Mouse (Mus musculus) intestine, embryonic 14.5 days (tissue): ENCODE results near the gene Rab4a. TPM values are rescaled to one million over a fixed set of nuclear protein-coding genes. Genes with fewer than 3 reads are reported as not detected.

ENCODE experiments used
- ATAC-seq: fragments of 200-750 bp; cut with Nextera tagmentation; replicated peaks from 2 replicates; pipeline ENCODE4 v1.8.0; 2017; ENCODE audit warnings: low read depth, moderate number of reproducible peaks, moderate TSS enrichment, moderate library complexity; ENCODE audit not compliant: low FRiP score, low TSS enrichment
- DNase-seq: peaks from one replicate; pipeline ENCODE4 v3.0.0-alpha.2; 2018; ENCODE audit warnings: low spot score
- H3K27ac ChIP-seq: fragments of 300-500 bp; sonication (generic); 2 replicates; pipeline ENCODE4 v1.5.1; 2014; ENCODE audit warnings: low read depth, mild to moderate bottlenecking, control low read depth
- H3K27me3 ChIP-seq: fragments of 300-500 bp; sonication (generic); replicated peaks from 2 replicates; pipeline ENCODE4 v1.6.1; 2014; ENCODE audit warnings: low read length, control low read depth; ENCODE audit not compliant: control insufficient read depth, insufficient read depth
- H3K36me3 ChIP-seq: fragments of 300-500 bp; sonication (generic); 2 replicates; pipeline ENCODE4 v1.6.1; 2014; ENCODE audit warnings: low read length, control low read depth; ENCODE audit not compliant: control insufficient read depth, insufficient read depth
- H3K4me1 ChIP-seq: fragments of 300-500 bp; sonication (generic); replicated peaks from 2 replicates; pipeline ENCODE4 v1.6.1; 2014; ENCODE audit warnings: low read length, control low read depth, mixed read lengths; ENCODE audit not compliant: control insufficient read depth, insufficient read depth
- H3K4me2 ChIP-seq: fragments of 300-500 bp; sonication (generic); 2 replicates; pipeline ENCODE4 v1.6.1; 2014; ENCODE audit warnings: low read length
- H3K4me3 ChIP-seq: fragments of 300-500 bp; sonication (generic); 2 replicates; pipeline ENCODE4 v1.5.1; 2014; ENCODE audit warnings: low read depth, low read length, control low read depth, mixed read lengths
- H3K9ac ChIP-seq: fragments of 300-500 bp; sonication (generic); 2 replicates; pipeline ENCODE4 v1.6.1; 2014; ENCODE audit warnings: mild to moderate bottlenecking, low read length
- H3K9me3 ChIP-seq: fragments of 300-500 bp; sonication (generic); 2 replicates; pipeline ENCODE4 v1.6.1; 2016; ENCODE audit warnings: low read length, control low read depth; ENCODE audit not compliant: control insufficient read depth
- WGBS: fragments of 180-500 bp; shearing (Covaris S2); extraction: QIAGEN DNeasy Blood & Tissue Kit; methylation state at CpG from one replicate; pipeline ENCODE4 v1.1.7; 2014; 5-methylcytosine and 5-hydroxymethylcytosine counted together
- polyA plus RNA-seq: library from polyadenylated mRNA; unstranded; fragments of >200 nt; fragmentation: Nextera tagmentation; extraction: Ambion mirVana; gene quantifications from 2 replicates; pipeline ENCODE4 v1.2.1, GENCODE M21; 2014

The Rab4a gene
- polyA plus RNA-seq, 1 experiment from 2014 or later = 52.0 TPM

DNA sequence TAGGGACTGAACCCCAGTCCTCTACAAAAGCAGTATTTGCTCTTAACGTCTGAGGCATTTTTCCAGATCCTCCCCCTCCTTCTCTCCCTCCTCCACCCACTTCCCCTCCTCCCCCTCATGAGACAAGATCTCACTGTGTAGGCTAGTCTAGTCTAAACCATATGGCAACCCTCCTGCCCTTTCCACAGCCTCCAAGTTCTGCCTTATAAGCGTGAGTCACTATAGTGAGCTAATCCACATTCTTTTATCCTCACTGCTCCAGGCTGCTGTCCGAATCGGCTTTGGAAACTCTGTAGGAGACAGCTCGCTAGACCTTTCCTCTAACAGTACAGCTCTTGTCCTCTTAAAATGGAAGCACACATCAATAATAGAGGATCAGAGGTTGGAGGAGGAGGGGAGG lies 61.2 kb downstream of the Rab4a start:
- no peak overlapping the region for H3K4me3 ChIP-seq
- no peak overlapping the region for H3K9ac ChIP-seq
- no peak for DNase-seq
- H3K36me3 ChIP-seq = no peaks in the 10 kb centered on the region
- no peak for ATAC-seq
- H3K9me3 ChIP-seq = no peaks in the 10 kb centered on the region
- no peak overlapping the region for H3K27ac ChIP-seq
- no peak overlapping the region for H3K4me2 ChIP-seq
- H3K27me3 ChIP-seq = 0 out of 2 replicates have a peak, but pooled peaks cover 2% of the 10 kb centered on the region
- WGBS = 27% methylated on average over 5 of the region's 5 CpGs
- H3K4me1 ChIP-seq = no peaks in the 10 kb centered on the region

DNA sequence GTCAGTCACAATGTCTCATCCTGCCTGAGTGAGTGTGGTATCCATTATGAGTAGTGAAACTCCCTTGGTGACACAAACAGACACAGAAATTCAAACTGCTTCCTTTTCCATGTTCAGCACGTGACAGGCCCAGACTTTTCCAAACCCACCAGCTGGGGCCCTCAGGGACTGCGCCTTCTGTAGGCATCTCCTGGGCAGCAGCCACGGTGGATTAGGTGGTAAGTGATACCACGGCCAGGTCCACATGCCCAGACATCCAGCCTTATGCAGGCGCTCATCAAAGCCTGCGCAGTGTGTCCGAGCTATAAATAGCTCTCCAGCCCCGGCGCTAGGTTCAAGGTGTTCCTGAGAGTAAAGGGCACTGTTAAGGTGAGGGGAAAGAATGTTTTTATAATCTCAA lies 66.3 kb downstream of the Rab4a start:
- Histone ChIP-seq H3K4me2 (no peak overlapping the region), H3K27ac (no peak overlapping the region), H3K27me3 (no peaks in the 10 kb centered on the region), H3K4me3 (no peak overlapping the region), H3K9ac (no peak overlapping the region), H3K36me3 (no peaks in the 10 kb centered on the region), H3K9me3 (no peaks in the 10 kb centered on the region), H3K4me1 (no peaks in the 10 kb centered on the region)
- no peak for ATAC-seq
- WGBS = 75% methylated on average over 9 of the region's 9 CpGs
- DNase-seq = no peak

DNA sequence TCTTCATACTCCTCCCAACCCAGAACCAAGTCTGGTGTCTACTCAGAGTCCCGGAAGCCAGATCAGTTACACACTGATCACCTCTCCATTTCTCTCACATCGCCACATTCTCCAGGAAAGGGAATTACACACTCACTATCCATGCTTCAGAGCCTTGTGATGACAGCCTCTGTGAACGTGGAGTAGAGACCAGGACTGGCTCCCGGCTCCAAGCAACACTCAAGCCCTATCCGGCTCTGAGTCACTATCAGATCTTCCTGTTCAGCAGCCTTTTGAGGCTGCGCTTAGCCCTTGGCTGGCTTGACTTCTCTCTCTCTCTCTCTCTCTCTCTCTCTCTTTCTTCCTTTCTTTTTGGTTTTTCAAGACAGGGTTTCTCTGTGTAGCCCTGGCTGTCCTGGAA lies 67.6 kb downstream of the Rab4a start:
- no peaks in the 10 kb centered on the region for H3K9me3 ChIP-seq
- H3K9ac ChIP-seq = no peak overlapping the region
- ATAC-seq (no peak), DNase-seq (no peak)
- H3K4me3 ChIP-seq = no peak overlapping the region
- no peaks in the 10 kb centered on the region for H3K36me3 ChIP-seq
- no peak overlapping the region for H3K4me2 ChIP-seq
- 84% methylated on average over 6 of the region's 6 CpGs for WGBS
- no peaks in the 10 kb centered on the region for H3K27me3 ChIP-seq
- no peaks in the 10 kb centered on the region for H3K4me1 ChIP-seq
- no peak overlapping the region for H3K27ac ChIP-seq

DNA sequence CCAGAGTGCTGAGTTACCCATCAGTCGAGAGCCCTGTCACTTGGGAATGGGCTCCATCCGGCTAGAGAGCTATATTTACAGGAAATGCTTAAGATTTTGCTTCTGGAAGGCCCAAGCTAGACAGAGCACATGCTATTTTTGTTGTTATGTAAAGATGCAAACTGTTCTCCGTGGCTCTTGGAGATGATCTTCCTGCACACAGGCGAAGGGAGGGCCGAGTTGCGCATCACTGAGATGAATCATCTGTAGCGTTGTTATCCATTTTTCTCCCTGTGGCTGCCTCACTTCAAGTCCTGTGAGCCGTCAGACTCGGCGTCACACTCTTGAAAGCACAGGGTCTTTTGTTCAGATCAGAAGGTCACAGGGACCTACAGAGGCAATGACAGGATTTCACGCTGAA lies 68.5 kb downstream of the Rab4a start:
- WGBS = 80% methylated on average over 11 of the region's 11 CpGs
- no peaks in the 10 kb centered on the region for H3K9me3 ChIP-seq
- H3K36me3 ChIP-seq = no peaks in the 10 kb centered on the region
- no peak overlapping the region for H3K9ac ChIP-seq
- no peak overlapping the region for H3K4me2 ChIP-seq
- DNase-seq (no peak), ATAC-seq (no peak)
- no peaks in the 10 kb centered on the region for H3K27me3 ChIP-seq
- H3K4me3 ChIP-seq = no peak overlapping the region
- H3K27ac ChIP-seq = no peak overlapping the region
- no peaks in the 10 kb centered on the region for H3K4me1 ChIP-seq

DNA sequence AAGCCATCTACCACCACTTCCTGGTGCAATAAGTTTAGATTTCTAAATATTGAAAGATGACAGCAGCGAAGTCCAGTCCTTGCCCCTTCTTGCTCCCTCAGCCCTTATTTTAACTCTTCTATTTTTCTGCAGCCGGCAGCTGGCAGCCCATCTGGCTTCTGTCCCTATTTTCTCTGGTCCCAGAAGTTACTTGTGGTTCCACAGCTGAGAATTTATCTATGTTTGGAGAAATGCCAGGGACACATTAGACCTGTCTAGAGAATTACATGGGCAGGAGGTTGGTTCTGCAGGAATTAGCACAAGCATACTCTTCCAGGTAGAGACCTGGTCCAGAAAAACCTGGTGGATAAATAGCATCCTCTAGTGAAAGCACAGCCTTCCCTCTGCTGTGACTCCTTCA lies 72.1 kb downstream of the Rab4a start:
- no peak overlapping the region for H3K4me3 ChIP-seq
- H3K9me3 ChIP-seq = no peaks in the 10 kb centered on the region
- no peak overlapping the region for H3K4me2 ChIP-seq
- DNase-seq (no peak), ATAC-seq (no peak)
- H3K27ac ChIP-seq = no peak overlapping the region
- H3K4me1 ChIP-seq = no peaks in the 10 kb centered on the region
- H3K27me3 ChIP-seq = no peaks in the 10 kb centered on the region
- H3K36me3 ChIP-seq = no peaks in the 10 kb centered on the region
- 46% methylated on average over 2 of the region's 2 CpGs for WGBS
- no peak overlapping the region for H3K9ac ChIP-seq

DNA sequence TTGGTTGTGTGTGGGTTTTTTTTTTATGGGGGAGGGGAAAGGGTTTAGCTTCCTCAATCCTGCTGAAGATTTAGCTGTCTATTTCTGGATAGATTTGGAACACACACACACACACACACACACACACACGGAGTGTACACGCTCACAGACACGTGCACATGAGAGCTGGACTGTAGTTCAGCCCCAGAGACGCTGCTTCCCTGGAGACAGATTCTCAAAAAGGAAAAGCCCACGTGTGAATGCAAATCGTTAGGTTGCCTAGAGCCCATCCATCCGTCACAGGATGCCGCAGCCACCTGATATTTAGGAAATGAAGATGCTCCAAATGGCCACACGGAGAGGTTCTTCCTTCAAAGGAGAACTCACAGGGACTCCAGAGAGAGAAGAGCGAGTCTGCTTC lies 74.5 kb downstream of the Rab4a start:
- ATAC-seq = no peak
- Histone ChIP-seq H3K4me2 (no peak overlapping the region), H3K4me3 (no peak overlapping the region), H3K36me3 (no peaks in the 10 kb centered on the region), H3K27me3 (0 out of 2 replicates have a peak, but pooled peaks cover 2% of the 10 kb centered on the region), H3K4me1 (no peaks in the 10 kb centered on the region), H3K9me3 (no peaks in the 10 kb centered on the region), H3K9ac (no peak overlapping the region), H3K27ac (no peak overlapping the region)
- no peak for DNase-seq
- WGBS = 60% methylated on average over 10 of the region's 10 CpGs

DNA sequence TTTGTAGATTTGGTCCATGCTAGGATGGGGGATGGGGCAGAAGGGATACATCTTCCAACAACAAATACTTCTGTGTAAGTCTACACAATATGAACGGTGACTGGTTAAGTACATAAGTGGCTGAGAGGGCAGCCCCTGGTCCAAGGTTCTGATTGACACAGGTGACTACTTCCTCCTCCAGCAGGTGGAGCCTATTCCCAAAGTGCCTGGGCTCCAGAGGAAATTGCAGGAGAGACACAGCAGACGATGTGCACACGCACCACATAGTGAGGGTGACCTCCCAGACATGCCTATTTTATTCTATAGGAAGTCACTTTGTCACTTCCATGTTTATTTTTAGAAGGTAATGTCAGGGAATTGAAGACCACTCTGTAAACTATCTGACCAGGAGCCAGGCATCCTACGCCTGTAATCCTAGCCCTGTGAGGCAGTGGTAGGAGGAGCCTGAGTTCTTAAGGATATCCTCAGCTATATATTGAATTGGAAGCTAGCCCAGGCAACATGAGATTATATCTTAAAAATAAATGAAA lies 75.1 kb downstream of the Rab4a start:
- no peak overlapping the region for H3K9ac ChIP-seq
- H3K9me3 ChIP-seq = no peaks in the 10 kb centered on the region
- no peak overlapping the region for H3K4me2 ChIP-seq
- ATAC-seq (no peak), DNase-seq (no peak)
- H3K4me1 ChIP-seq = no peaks in the 10 kb centered on the region
- no peak overlapping the region for H3K27ac ChIP-seq
- H3K4me3 ChIP-seq = no peak overlapping the region
- H3K27me3 ChIP-seq = peaks cover 5% of the 10 kb centered on the region
- H3K36me3 ChIP-seq = no peaks in the 10 kb centered on the region
- WGBS = 31% methylated on average over 4 of the region's 4 CpGs

DNA sequence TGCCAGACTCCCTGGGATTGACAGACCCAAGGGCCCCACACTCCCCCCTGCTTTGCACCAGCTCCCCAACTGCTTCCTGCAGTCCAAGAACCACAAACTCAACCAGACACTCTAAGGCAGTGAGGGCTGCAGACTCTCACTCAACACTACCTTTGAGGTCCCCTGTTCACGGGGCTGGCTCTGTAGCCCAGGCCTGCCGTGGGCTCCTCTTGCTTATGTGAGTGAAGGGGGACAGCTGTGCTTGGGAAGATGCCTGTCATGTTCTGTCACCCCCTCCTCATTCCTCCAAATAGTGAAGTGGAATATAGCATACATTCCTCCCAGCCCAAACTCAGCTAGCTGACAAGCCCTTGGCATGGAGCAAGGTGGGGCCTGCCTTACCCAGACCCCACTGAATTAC lies 76.6 kb downstream of the Rab4a start:
- ATAC-seq (no peak), DNase-seq (no peak)
- 52% methylated on average over 2 of the region's 2 CpGs for WGBS
- Histone ChIP-seq H3K4me1 (no peaks in the 10 kb centered on the region), H3K9ac (no peak overlapping the region), H3K4me3 (no peak overlapping the region), H3K9me3 (no peaks in the 10 kb centered on the region), H3K4me2 (no peak overlapping the region), H3K27ac (no peak overlapping the region), H3K27me3 (peaks cover 14% of the 10 kb centered on the region), H3K36me3 (no peaks in the 10 kb centered on the region)

DNA sequence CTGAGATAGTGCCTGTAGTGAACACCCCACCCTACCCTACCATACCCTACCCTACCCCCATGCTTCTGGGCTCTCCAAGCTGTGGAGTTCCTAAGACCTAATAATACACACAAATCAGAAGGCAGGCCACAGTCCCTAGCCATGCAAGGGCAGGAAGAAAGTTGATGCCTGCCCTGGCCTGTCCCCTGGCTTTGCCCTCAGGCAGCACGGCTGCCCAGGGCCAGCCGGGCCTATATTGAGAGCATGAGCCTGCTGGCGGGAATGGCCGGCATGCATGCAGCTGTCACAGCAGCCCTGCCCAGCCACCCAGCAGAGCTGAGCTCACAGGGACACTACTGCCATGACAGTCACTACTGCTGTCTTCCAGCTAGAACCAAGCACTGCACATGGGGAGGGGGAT lies 77.3 kb downstream of the Rab4a start:
- Histone ChIP-seq H3K27me3 (peaks cover 14% of the 10 kb centered on the region), H3K9me3 (no peaks in the 10 kb centered on the region), H3K27ac (no peak overlapping the region), H3K36me3 (no peaks in the 10 kb centered on the region), H3K4me3 (no peak overlapping the region), H3K4me2 (no peak overlapping the region), H3K9ac (no peak overlapping the region), H3K4me1 (no peaks in the 10 kb centered on the region)
- ATAC-seq = no peak
- DNase-seq = no peak
- WGBS = 87% methylated on average over 4 of the region's 4 CpGs
